Mouse (Mus musculus): ENCODE measurements around the gene Patj.
A peak's percentile ranks its signal among the peaks of the same experiment; 100 is the strongest.

Patj gene

GRCm38 (mm10) chr4:98449564-98450263, 54.1 kb downstream of the Patj start:
- no peak for DNase-seq (ENCODE audit: low spot score)

- no peak for DNase-seq (ENCODE audit: low spot score)
These were observed 54.7 kb downstream of the Patj start for GRCm38 (mm10) chr4:98450308-98450707.

GRCm38 (mm10) chr4:98450829-98451228, 55.2 kb downstream of the Patj start:
- no peak for DNase-seq (ENCODE audit: low spot score)

- DNase-seq (ENCODE audit: low spot score): no peak
These were observed 55.7 kb downstream of the Patj start for GRCm38 (mm10) chr4:98451259-98451658.

- DNase-seq (ENCODE audit: low spot score): no peak
These were observed 57.1 kb downstream of the Patj start for GRCm38 (mm10) chr4:98452725-98453124.

GRCm38 (mm10) chr4:98453231-98453630, 57.6 kb downstream of the Patj start:
- peak; percentile 8 for DNase-seq (ENCODE audit: low spot score)

- no peak for DNase-seq (ENCODE audit: low spot score)
These were observed 59.8 kb downstream of the Patj start for GRCm38 (mm10) chr4:98455352-98455751.

GRCm38 (mm10) chr4:98455910-98456309, 60.3 kb downstream of the Patj start:
- DNase-seq (ENCODE audit: low spot score): no peak

GRCm38 (mm10) chr4:98461804-98462341, 66.3 kb downstream of the Patj start:
- DNase-seq (ENCODE audit: low spot score): no peak

GRCm38 (mm10) chr4:98465476-98465875, 69.9 kb downstream of the Patj start:
- no peak for DNase-seq (ENCODE audit: low spot score)

GRCm38 (mm10) chr4:98465886-98466285, 70.3 kb downstream of the Patj start:
- DNase-seq (ENCODE audit: low spot score): no peak

- DNase-seq (ENCODE audit: low spot score): no peak
These were observed 75.8 kb downstream of the Patj start for GRCm38 (mm10) chr4:98471376-98471775.

GRCm38 (mm10) chr4:98473491-98473890, 77.9 kb downstream of the Patj start:
- no peak for DNase-seq (ENCODE audit: low spot score)

- no peak for DNase-seq (ENCODE audit: low spot score)
These were observed 82.4 kb downstream of the Patj start for GRCm38 (mm10) chr4:98478005-98478404.

GRCm38 (mm10) chr4:98486475-98486874, 90.9 kb downstream of the Patj start:
- no peak for DNase-seq (ENCODE audit: low spot score)

GRCm38 (mm10) chr4:98486901-98487300, 91.3 kb downstream of the Patj start:
- no peak for DNase-seq (ENCODE audit: low spot score)

GRCm38 (mm10) chr4:98489386-98489785, 93.8 kb downstream of the Patj start:
- DNase-seq (ENCODE audit: low spot score): no peak

GRCm38 (mm10) chr4:98498341-98498740, 102.8 kb downstream of the Patj start:
- DNase-seq (ENCODE audit: low spot score): no peak

GRCm38 (mm10) chr4:98500182-98500581, 104.6 kb downstream of the Patj start:
- no peak for DNase-seq (ENCODE audit: low spot score)

- DNase-seq (ENCODE audit: low spot score): no peak
These were observed 105.3 kb downstream of the Patj start for GRCm38 (mm10) chr4:98500875-98501274.

- no peak for DNase-seq (ENCODE audit: low spot score)
These were observed 109.2 kb downstream of the Patj start for GRCm38 (mm10) chr4:98504743-98505142.

GRCm38 (mm10) chr4:98508471-98509271, 113.1 kb downstream of the Patj start:
- no peak for DNase-seq (ENCODE audit: low spot score)

GRCm38 (mm10) chr4:98509939-98510338, 114.4 kb downstream of the Patj start:
- no peak for DNase-seq (ENCODE audit: low spot score)

All from layer of hippocampus, adult 9-10 months (tissue).